Mouse (Mus musculus) stomach, postnatal 0 days (tissue): ENCODE measurements at regions not wholly inside any gene's neighbourhood (a gene's known extent, or its start where the extent isn't known, plus 50 kb on each side); places are given as distances from the start of the nearest gene placed in this dataset.

ENCODE experiments used
- ATAC-seq: fragments of 200-750 bp; cut with Nextera tagmentation; 2 replicates; pipeline ENCODE4 v1.8.0; 2017; ENCODE audit not compliant: low FRiP score, low TSS enrichment
- DNase-seq: peaks from one replicate; pipeline ENCODE4 v3.0.0-alpha.2; 2016; ENCODE audit warnings: low spot score
- H3K27ac ChIP-seq: fragments of 300-500 bp; sonication (generic); replicated peaks from 2 replicates; pipeline ENCODE4 v1.5.1; 2014; ENCODE audit warnings: mild to moderate bottlenecking, control low read depth
- H3K27me3 ChIP-seq: fragments of 300-500 bp; sonication (generic); 2 replicates; pipeline ENCODE4 v1.6.1; 2014; ENCODE audit warnings: low read length; ENCODE audit not compliant: control insufficient read depth, insufficient read depth
- H3K36me3 ChIP-seq: fragments of 300-500 bp; sonication (generic); 2 replicates; pipeline ENCODE4 v1.6.1; 2014; ENCODE audit warnings: low read length, mixed read lengths; ENCODE audit not compliant: control insufficient read depth, insufficient read depth
- H3K4me1 ChIP-seq: fragments of 300-500 bp; sonication (generic); replicated peaks from 2 replicates; pipeline ENCODE4 v1.6.1; 2014; ENCODE audit warnings: antibody characterized with exemption; ENCODE audit not compliant: control insufficient read depth, insufficient read depth
- H3K4me2 ChIP-seq: fragments of 300-500 bp; sonication (generic); replicated peaks from 2 replicates; pipeline ENCODE4 v1.6.1; 2014; ENCODE audit warnings: low read depth, mild to moderate bottlenecking, control low read depth, moderate library complexity
- H3K4me3 ChIP-seq: fragments of 300-500 bp; sonication (generic); 2 replicates; pipeline ENCODE4 v1.5.1; 2014; ENCODE audit warnings: low read depth, low read length, control low read depth
- H3K9ac ChIP-seq: fragments of 300-500 bp; sonication (generic); 2 replicates; pipeline ENCODE4 v1.6.1; 2014; ENCODE audit warnings: mild to moderate bottlenecking, low read length, control low read depth, mixed read lengths
- H3K9me3 ChIP-seq: fragments of 300-500 bp; sonication (generic); 2 replicates; pipeline ENCODE4 v1.6.1; 2016; ENCODE audit warnings: low read length; ENCODE audit not compliant: control insufficient read depth
- CTCF ChIP-seq: IDR thresholded peaks from 2 replicates; pipeline ENCODE4 v1.5.1; 2016; ENCODE audit warnings: antibody characterized with exemption, low read depth, mild to moderate bottlenecking, moderate library complexity
- EP300 ChIP-seq: optimal IDR thresholded peaks from 2 replicates; pipeline ENCODE3; 2016; ENCODE audit warnings: antibody characterized with exemption
- WGBS: fragments of 180-500 bp; shearing (Covaris S2); extraction: QIAGEN DNeasy Blood & Tissue Kit; methylation state at CpG from one replicate; pipeline ENCODE4 v1.1.7; 2014; 5-methylcytosine and 5-hydroxymethylcytosine counted together

- Histone ChIP-seq H3K4me2 (no peak overlapping the region), H3K27ac (no peak overlapping the region), H3K9me3 (no peaks in the 10 kb centered on the region), H3K9ac (no peak overlapping the region), H3K27me3 (no peaks in the 10 kb centered on the region), H3K4me3 (no peak overlapping the region), H3K4me1 (no peaks in the 10 kb centered on the region), H3K36me3 (no peaks in the 10 kb centered on the region)
- peak; percentile 53 for DNase-seq
- no peak for ATAC-seq
- TF ChIP-seq EP300: no peak
- TF ChIP-seq CTCF: peak; percentile 65
- 40% methylated on average over 3 of the region's 3 CpGs for WGBS
These were observed 189.4 kb upstream of the Six2 start for GRCm38 (mm10) chr17:85877426-85877825.

DNA sequence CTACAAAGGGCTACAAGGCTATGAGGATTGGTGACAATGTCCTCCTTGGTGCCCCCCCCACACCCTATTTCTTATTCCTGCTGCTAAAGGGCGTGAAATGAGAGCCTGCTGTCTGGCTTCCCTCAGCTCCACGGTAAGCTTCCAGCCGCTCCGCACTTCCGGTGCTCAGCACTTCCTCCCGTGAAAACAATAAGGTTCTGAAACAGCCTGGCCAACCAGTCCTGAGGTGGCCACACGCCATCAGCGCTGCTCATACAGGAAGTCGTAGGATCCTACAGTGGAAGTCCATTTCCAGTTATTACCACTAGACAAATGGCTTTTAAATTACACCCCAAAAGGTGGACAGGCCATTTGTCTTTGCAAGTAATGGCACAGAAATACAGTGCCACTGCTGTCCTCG is 188.8 kb upstream of the Six2 start:
- TF ChIP-seq CTCF: no peak
- no peak for TF ChIP-seq EP300
- Histone ChIP-seq H3K27me3 (no peaks in the 10 kb centered on the region), H3K9ac (no peak overlapping the region), H3K4me3 (no peak overlapping the region), H3K4me2 (no peak overlapping the region), H3K27ac (no peak overlapping the region), H3K36me3 (no peaks in the 10 kb centered on the region), H3K4me1 (no peaks in the 10 kb centered on the region), H3K9me3 (no peaks in the 10 kb centered on the region)
- ATAC-seq (no peak), DNase-seq (no peak)
- 47% methylated on average over 10 of the region's 10 CpGs for WGBS

DNA sequence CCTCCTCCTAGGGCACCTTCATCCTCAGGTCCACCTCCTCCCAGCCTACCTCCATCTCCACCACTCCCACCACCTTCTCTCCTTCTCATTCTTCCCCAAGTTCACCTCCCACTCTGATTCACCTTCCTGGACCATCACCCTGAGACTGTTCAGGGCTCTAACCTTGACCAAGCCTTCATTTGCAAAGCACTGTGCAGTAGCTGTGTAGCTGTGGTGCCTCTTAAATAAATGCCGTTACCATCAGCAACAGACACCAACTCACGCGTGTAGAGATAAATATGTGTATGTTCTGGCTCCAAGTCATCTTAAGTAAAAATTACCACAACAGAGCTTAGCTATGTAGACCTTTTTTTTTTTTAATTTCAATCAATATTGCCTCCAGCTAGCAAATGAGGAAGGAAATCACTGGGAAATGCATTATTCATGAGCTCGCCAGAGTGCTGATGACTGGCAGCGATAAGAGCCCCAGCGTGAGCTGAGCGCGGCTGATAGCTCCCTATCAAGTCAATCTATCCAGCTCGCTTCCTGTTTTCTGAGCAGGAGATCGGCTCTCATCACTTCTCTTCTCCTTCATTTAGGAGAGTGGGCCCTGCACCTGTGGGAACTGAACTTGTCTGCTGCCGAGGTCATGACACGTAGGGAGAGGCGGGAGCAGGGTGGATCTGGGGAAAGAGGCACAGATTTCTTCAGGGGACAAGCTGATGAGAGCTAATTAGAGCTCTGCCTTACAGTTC is 185.9 kb upstream of the Six2 start:
- Histone ChIP-seq H3K36me3 (no peaks in the 10 kb centered on the region), H3K4me1 (no peaks in the 10 kb centered on the region), H3K27ac (no peak overlapping the region), H3K9ac (no peak overlapping the region), H3K4me3 (no peak overlapping the region), H3K9me3 (no peaks in the 10 kb centered on the region), H3K27me3 (no peaks in the 10 kb centered on the region; the same call in 1 of the 2 replicates), H3K4me2 (peak overlapping the region; percentile 27; the same call in 1 of the 2 replicates)
- ATAC-seq (no peak), DNase-seq (no peak)
- 41% methylated on average over 13 of the region's 13 CpGs for WGBS
- TF ChIP-seq CTCF (no peak), EP300 (no peak)

DNA sequence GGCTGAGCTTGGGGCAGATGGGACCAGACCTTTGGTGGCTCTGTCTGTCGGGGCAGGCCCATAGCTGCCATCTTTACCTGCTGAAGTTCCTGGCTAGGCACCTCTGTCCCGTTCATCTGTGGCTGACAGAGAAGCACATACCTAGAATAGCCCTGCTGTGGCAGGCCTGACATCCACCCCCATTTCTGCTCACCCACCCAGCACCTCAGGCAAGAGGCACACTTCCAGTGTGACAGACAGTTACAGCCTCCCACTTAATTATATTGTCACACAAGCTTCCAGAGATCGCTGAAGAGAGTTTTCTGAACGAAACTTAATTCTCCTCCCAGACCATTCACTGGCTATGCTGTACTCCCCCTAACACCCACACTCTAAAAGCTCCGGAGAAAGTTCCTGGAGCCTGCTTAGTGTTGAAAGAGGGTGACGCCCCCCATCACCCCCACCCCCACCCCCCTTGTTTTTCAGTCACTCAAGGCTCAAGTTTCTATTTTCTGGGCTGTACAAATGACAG is 184.9 kb upstream of the Six2 start:
- DNase-seq (no peak), ATAC-seq (no peak)
- Histone ChIP-seq H3K4me3 (no peak overlapping the region), H3K36me3 (no peaks in the 10 kb centered on the region), H3K27ac (no peak overlapping the region), H3K4me2 (no peak overlapping the region), H3K4me1 (no peaks in the 10 kb centered on the region), H3K27me3 (no peaks in the 10 kb centered on the region; the same call in 1 of the 2 replicates), H3K9ac (no peak overlapping the region), H3K9me3 (no peaks in the 10 kb centered on the region)
- TF ChIP-seq EP300 (no peak), CTCF (no peak)
- WGBS: 56% methylated on average over 6 of the region's 6 CpGs

DNA sequence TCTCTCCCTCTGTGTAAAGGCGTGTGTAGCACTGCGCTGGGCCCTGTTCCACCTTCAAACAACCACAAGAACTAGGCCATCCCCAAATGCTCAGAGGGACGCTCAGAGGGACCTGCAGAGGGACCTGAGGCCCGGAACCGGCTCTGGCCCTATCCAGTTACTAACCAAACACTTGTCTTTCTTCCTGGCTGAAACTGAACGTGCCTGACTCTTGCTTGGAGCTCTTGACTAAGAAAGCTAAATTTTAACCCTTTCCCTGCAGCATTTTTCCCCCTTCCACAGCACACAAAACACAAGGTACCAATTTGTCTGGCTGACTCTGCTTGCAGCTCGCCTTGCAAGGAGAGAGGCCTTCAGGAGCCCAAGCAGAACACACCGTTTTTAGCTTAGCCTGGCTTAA is 182.3 kb upstream of the Six2 start:
- Histone ChIP-seq H3K36me3 (no peaks in the 10 kb centered on the region), H3K4me1 (no peaks in the 10 kb centered on the region), H3K27ac (no peak overlapping the region), H3K4me3 (no peak overlapping the region), H3K9me3 (no peaks in the 10 kb centered on the region), H3K4me2 (no peak overlapping the region), H3K27me3 (no peaks in the 10 kb centered on the region; the same call in 1 of the 2 replicates), H3K9ac (no peak overlapping the region)
- DNase-seq (no peak), ATAC-seq (no peak)
- WGBS: 60% methylated on average over 8 of the region's 8 CpGs
- TF ChIP-seq EP300 (no peak), CTCF (no peak)

GRCm38 (mm10) chr17:85869179-85869578 is 181.1 kb upstream of the Six2 start:
- Histone ChIP-seq H3K27ac (no peak overlapping the region), H3K9ac (no peak overlapping the region), H3K4me3 (no peak overlapping the region), H3K27me3 (no peaks in the 10 kb centered on the region; the same call in 1 of the 2 replicates), H3K4me1 (no peaks in the 10 kb centered on the region), H3K36me3 (no peaks in the 10 kb centered on the region), H3K9me3 (no peaks in the 10 kb centered on the region), H3K4me2 (no peak overlapping the region)
- TF ChIP-seq EP300: no peak
- no peak for TF ChIP-seq CTCF
- ATAC-seq (peak; percentile 34; the same call in 1 of the 2 replicates), DNase-seq (no peak)
- 23% methylated on average over 5 of the region's 5 CpGs for WGBS
